Mouse (Mus musculus) cerebellum, postnatal 25 days (tissue): ENCODE measurements around the gene Olfr1348.
"Not testable (repeated sequence)": the region's sequence is repeated elsewhere in the genome, so short reads cannot be mapped to it uniquely, and the experiment has no call there.

Experiments
- DNase-seq, 2 experiments: peaks; one replicate each; pipeline ENCODE4 v3.0.0; 2021; ENCODE audit warnings: mixed read lengths in 2 of 2

Olfr1348 gene

GRCm38 (mm10) chr7:6508648-6509047 is at the start of gene Olfr1348:
Gene Olfr1348, minus strand, starts transcription at chr7:6508748.
- no peak for DNase-seq

- DNase-seq, result peak in 1 of 2 experiments; percentile 4
These were observed 17.6 kb upstream of the Olfr1348 start for GRCm38 (mm10) chr7:6526141-6526540.

- DNase-seq, result no peak
These were observed 16.5 kb upstream of the Olfr1348 start for GRCm38 (mm10) chr7:6525001-6525400.

- no peak for DNase-seq
These were observed 14.3 kb upstream of the Olfr1348 start, which contains the start of gene Olfr1349 for GRCm38 (mm10) chr7:6522850-6523249. Gene Olfr1349, minus strand, starts transcription at chr7:6522950.

GRCm38 (mm10) chr7:6521666-6522065 is 13.1 kb upstream of the Olfr1348 start:
- no peak for DNase-seq

- no peak for DNase-seq
These were observed 8.9 kb downstream of the Olfr1348 start, which contains the start of gene Olfr1347 for GRCm38 (mm10) chr7:6499655-6500054. Gene Olfr1347, minus strand, starts transcription at chr7:6499755.

GRCm38 (mm10) chr7:6486841-6487240 is 21.7 kb downstream of the Olfr1348 start, which contains the start of gene Olfr5:
Gene Olfr5, minus strand, starts transcription at chr7:6486941.
- no peak for DNase-seq

GRCm38 (mm10) chr7:6477633-6478032 is 30.9 kb downstream of the Olfr1348 start:
- not testable (repeated sequence) for DNase-seq

- no peak for DNase-seq
These were observed 41.6 kb downstream of the Olfr1348 start, which contains the start of gene Olfr1346 for GRCm38 (mm10) chr7:6466951-6467350. Gene Olfr1346, plus strand, starts transcription at chr7:6467101.

GRCm38 (mm10) chr7:6456399-6456798 is 52.1 kb downstream of the Olfr1348 start:
- no peak for DNase-seq

GRCm38 (mm10) chr7:6455868-6456267 is 52.7 kb downstream of the Olfr1348 start, which contains the start of gene Olfr1336:
Gene Olfr1336, plus strand, starts transcription at chr7:6456168.
- DNase-seq, result no peak
